Mouse (Mus musculus): Measurements from ENCODE around the gene Olfr799. TPM values are rescaled to one million over a fixed set of nuclear protein-coding genes. Genes with fewer than 3 reads are reported as not detected.

Gene Olfr799
- polyA plus RNA-seq (2015; fragmentation: Nextera tagmentation; extraction: Ambion mirVana): not detected in 2 replicates

GRCm38 (mm10) chr10:129637184-129637583 lies at the start of gene Olfr799:
Gene Olfr799, plus strand, starts transcription at chr10:129637484.
- Histone ChIP-seq H3K27me3 (ENCODE audit: control insufficient read depth, insufficient read depth, low read length) (no peaks in the 10 kb centered on the region), H3K4me3 (replicated peaks; ENCODE audit: low read length) (no peak within 1 kb of the TSS), H3K27ac (ENCODE audit: low read length) (no peak within 1 kb of the TSS), H3K9ac (ENCODE audit: low read length) (no peak within 1 kb of the TSS), H3K4me2 (ENCODE audit: low read depth, low read length) (no peak within 1 kb of the TSS), H3K36me3 (ENCODE audit: control insufficient read depth, insufficient read depth, low read length) (no peaks in the 10 kb centered on the region), H3K9me3 (replicated peaks; ENCODE audit: control insufficient read depth, low read length) (no peaks in the 10 kb centered on the region), H3K4me1 (ENCODE audit: control insufficient read depth, insufficient read depth, low read length) (no peaks in the 10 kb centered on the region)
- WGBS: 27% methylated on average over 1 of the region's 1 CpGs
- ATAC-seq (ENCODE audit: insufficient read depth, low FRiP score): no peak

DNA sequence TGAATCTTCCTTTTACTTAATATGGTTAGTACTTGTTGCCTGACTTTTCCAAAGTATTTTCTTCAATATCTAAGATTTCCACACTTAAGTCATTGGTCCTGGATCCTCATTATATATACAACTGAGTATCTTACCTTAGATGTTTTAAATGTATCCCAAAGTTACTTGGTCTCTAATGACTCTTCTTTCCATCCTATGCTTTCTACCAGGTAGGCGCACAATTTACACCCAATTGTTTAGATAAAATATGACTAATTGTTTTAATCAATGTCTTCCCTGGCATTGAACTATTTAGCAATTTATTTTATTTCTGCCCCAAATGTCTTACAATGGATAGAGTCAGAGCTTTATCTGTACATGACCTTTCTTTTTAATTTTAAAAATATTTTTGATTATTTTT lies 24.8 kb upstream of the Olfr799 start, which contains the start of gene Olfr796:
Gene Olfr796 (minus strand): TSS at position 101 of the 400 bp plus-strand sequence.
- Histone ChIP-seq H3K27me3 (ENCODE audit: control insufficient read depth, insufficient read depth, low read length) (no peaks in the 10 kb centered on the region), H3K4me2 (ENCODE audit: low read depth, low read length) (no peak within 1 kb of the TSS), H3K4me1 (ENCODE audit: control insufficient read depth, insufficient read depth, low read length) (no peaks in the 10 kb centered on the region), H3K9ac (ENCODE audit: low read length) (no peak within 1 kb of the TSS), H3K4me3 (replicated peaks; ENCODE audit: low read length) (no peak within 1 kb of the TSS), H3K36me3 (ENCODE audit: control insufficient read depth, insufficient read depth, low read length) (no peaks in the 10 kb centered on the region), H3K27ac (ENCODE audit: low read length) (no peak within 1 kb of the TSS), H3K9me3 (replicated peaks; ENCODE audit: control insufficient read depth, low read length) (no peaks in the 10 kb centered on the region)
- ATAC-seq (ENCODE audit: insufficient read depth, low FRiP score): no peak
- WGBS: 94% methylated on average over 1 of the region's 1 CpGs

DNA sequence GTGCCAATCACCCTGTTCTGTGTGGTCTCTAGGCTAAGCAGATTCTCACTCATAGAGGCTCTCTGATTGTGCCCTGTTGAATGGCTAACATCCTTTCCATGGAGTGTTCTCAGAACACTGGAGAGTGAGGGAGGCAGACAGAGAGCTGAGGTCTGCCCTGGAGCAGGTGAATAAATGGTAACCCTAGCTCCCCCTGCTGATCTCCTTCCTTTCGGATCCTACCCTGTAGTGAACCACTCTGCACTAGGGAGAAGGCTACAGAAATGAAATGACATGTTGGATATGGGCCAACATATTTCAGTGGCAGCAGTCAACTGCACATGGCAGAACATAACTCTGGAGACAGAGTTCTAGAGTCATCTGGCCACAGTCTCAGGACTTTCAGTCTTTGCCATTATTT lies 15.6 kb upstream of the Olfr799 start:
- H3K4me2 ChIP-seq (ENCODE audit: low read depth, low read length): no peak overlapping the region
- 19% methylated on average over 1 of the region's 1 CpGs for WGBS
- no peak; the same call in 1 of the 2 replicates for ATAC-seq (ENCODE audit: insufficient read depth, low FRiP score)

GRCm38 (mm10) chr10:129623251-129623650 lies 14.0 kb upstream of the Olfr799 start:
- Histone ChIP-seq H3K9me3 (replicated peaks; ENCODE audit: control insufficient read depth, low read length) (no peaks in the 10 kb centered on the region), H3K9ac (ENCODE audit: low read length) (no peak overlapping the region), H3K27ac (ENCODE audit: low read length) (no peak overlapping the region), H3K4me2 (ENCODE audit: low read depth, low read length) (no peak overlapping the region), H3K27me3 (ENCODE audit: control insufficient read depth, insufficient read depth, low read length) (no peaks in the 10 kb centered on the region), H3K4me1 (ENCODE audit: control insufficient read depth, insufficient read depth, low read length) (no peaks in the 10 kb centered on the region), H3K36me3 (ENCODE audit: control insufficient read depth, insufficient read depth, low read length) (no peaks in the 10 kb centered on the region), H3K4me3 (replicated peaks; ENCODE audit: low read length) (no peak overlapping the region)
- no peak for ATAC-seq (ENCODE audit: insufficient read depth, low FRiP score)

More for the DNA sequence above, 15.6 kb upstream of the Olfr799 start:
- no peak overlapping the region for H3K9ac ChIP-seq (ENCODE audit: low read length)
- no peaks in the 10 kb centered on the region for H3K36me3 ChIP-seq (ENCODE audit: control insufficient read depth, insufficient read depth, low read length)
- no peak overlapping the region for H3K27ac ChIP-seq (ENCODE audit: low read length)
- H3K4me1 ChIP-seq (ENCODE audit: control insufficient read depth, insufficient read depth, low read length): no peaks in the 10 kb centered on the region
- H3K4me3 ChIP-seq (replicated peaks; ENCODE audit: low read length): no peak overlapping the region
- no peaks in the 10 kb centered on the region for H3K9me3 ChIP-seq (replicated peaks; ENCODE audit: control insufficient read depth, low read length)
- no peaks in the 10 kb centered on the region for H3K27me3 ChIP-seq (ENCODE audit: control insufficient read depth, insufficient read depth, low read length)

DNA sequence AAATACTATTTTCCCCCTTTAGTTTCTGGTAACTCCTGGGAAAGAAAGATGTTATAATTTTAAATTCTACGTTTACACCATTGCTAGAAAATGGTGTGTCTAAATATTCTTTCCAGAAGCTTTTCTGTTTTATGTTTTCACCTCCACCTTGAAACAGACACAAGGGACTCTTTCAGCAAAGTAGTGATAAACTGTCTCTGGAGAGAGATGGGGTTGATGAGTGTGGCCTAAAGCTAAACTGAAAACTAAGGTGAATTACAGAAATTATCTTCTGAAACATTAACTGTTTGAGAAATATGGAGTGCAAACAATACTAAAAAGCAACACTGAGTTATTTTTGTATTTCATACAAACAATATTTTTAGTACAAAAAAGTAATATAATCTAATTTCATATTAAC lies 9.4 kb upstream of the Olfr799 start, which contains the start of gene Olfr798:
Gene Olfr798 (minus strand): TSS at position 101 of the 400 bp plus-strand sequence.
- ATAC-seq (ENCODE audit: insufficient read depth, low FRiP score): no peak
- 85% methylated on average over 1 of the region's 1 CpGs for WGBS

GRCm38 (mm10) chr10:129651763-129652162 lies 14.5 kb downstream of the Olfr799 start:
- Histone ChIP-seq H3K4me2 (ENCODE audit: low read depth, low read length) (no peak overlapping the region), H3K36me3 (ENCODE audit: control insufficient read depth, insufficient read depth, low read length) (no peaks in the 10 kb centered on the region), H3K9ac (ENCODE audit: low read length) (no peak overlapping the region), H3K4me1 (ENCODE audit: control insufficient read depth, insufficient read depth, low read length) (no peaks in the 10 kb centered on the region), H3K9me3 (replicated peaks; ENCODE audit: control insufficient read depth, low read length) (no peaks in the 10 kb centered on the region), H3K27ac (ENCODE audit: low read length) (no peak overlapping the region), H3K4me3 (replicated peaks; ENCODE audit: low read length) (no peak overlapping the region), H3K27me3 (ENCODE audit: control insufficient read depth, insufficient read depth, low read length) (no peaks in the 10 kb centered on the region)
- WGBS: 80% methylated on average over 1 of the region's 1 CpGs
- no peak for ATAC-seq (ENCODE audit: insufficient read depth, low FRiP score)

More for the DNA sequence above, 9.4 kb upstream of the Olfr799 start, which contains the start of gene Olfr798:
- H3K36me3 ChIP-seq (ENCODE audit: control insufficient read depth, insufficient read depth, low read length): no peaks in the 10 kb centered on the region
- no peak within 1 kb of the TSS for H3K9ac ChIP-seq (ENCODE audit: low read length)
- H3K4me1 ChIP-seq (ENCODE audit: control insufficient read depth, insufficient read depth, low read length): no peaks in the 10 kb centered on the region
- no peak within 1 kb of the TSS for H3K27ac ChIP-seq (ENCODE audit: low read length)
- H3K4me2 ChIP-seq (ENCODE audit: low read depth, low read length): no peak within 1 kb of the TSS
- H3K4me3 ChIP-seq (replicated peaks; ENCODE audit: low read length): no peak within 1 kb of the TSS
- H3K9me3 ChIP-seq (replicated peaks; ENCODE audit: control insufficient read depth, low read length): no peaks in the 10 kb centered on the region
- no peaks in the 10 kb centered on the region for H3K27me3 ChIP-seq (ENCODE audit: control insufficient read depth, insufficient read depth, low read length)

DNA sequence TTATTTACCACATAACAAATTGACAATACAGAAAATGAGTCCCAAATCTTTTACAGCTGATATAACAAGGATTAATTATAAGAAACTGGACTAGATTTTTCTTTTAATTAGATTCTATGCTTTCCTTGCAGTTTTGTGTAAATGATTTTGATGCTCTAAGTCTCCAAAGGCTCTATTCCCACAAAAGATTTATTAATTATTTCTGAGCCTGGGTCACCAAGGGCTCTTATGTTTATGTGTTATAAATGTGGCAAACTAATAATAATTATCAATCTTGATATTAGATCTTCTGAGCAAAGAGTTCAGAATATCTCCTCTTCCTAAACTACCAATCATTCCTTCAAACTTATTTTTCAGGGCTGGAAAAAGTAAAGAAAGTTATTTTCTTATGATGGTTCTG lies 20.1 kb downstream of the Olfr799 start, which contains the start of gene Olfr800:
Gene Olfr800 (plus strand): TSS at position 301 of the 400 bp plus-strand sequence.
- H3K27me3 ChIP-seq (ENCODE audit: control insufficient read depth, insufficient read depth, low read length): no peaks in the 10 kb centered on the region
- no peak within 1 kb of the TSS for H3K27ac ChIP-seq (ENCODE audit: low read length)
- no peaks in the 10 kb centered on the region for H3K36me3 ChIP-seq (ENCODE audit: control insufficient read depth, insufficient read depth, low read length)
- H3K4me2 ChIP-seq (ENCODE audit: low read depth, low read length): no peak within 1 kb of the TSS
- H3K9ac ChIP-seq (ENCODE audit: low read length): no peak within 1 kb of the TSS
- no peak within 1 kb of the TSS for H3K4me3 ChIP-seq (replicated peaks; ENCODE audit: low read length)
- H3K9me3 ChIP-seq (replicated peaks; ENCODE audit: control insufficient read depth, low read length): no peaks in the 10 kb centered on the region
- no peak for ATAC-seq (ENCODE audit: insufficient read depth, low FRiP score)
- no peaks in the 10 kb centered on the region for H3K4me1 ChIP-seq (ENCODE audit: control insufficient read depth, insufficient read depth, low read length)

DNA sequence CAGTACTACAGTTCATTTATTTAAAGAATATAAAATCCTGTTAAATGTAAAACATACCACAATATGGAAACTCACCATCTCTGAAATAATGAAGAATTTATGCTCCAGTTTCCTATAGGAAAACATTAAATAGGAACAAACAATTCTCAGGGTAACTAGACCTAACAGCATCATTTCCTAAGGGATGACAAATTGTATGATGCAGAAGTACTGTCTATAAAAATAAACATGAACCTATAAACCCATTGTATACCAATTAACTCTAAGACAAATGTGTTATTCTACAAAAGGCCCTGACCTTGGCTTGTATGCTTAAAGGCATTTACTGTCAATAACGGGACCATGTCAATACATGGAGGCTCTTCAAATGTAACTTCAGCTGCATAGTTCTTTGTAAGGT lies 36.5 kb downstream of the Olfr799 start, which contains the start of gene Olfr801:
Gene Olfr801 (minus strand): TSS at position 101 of the 400 bp plus-strand sequence.
- no peaks in the 10 kb centered on the region for H3K9me3 ChIP-seq (replicated peaks; ENCODE audit: control insufficient read depth, low read length)
- no peak within 1 kb of the TSS for H3K4me3 ChIP-seq (replicated peaks; ENCODE audit: low read length)
- no peaks in the 10 kb centered on the region for H3K4me1 ChIP-seq (ENCODE audit: control insufficient read depth, insufficient read depth, low read length)
- 58% methylated on average over 1 of the region's 1 CpGs for WGBS
- no peak for ATAC-seq (ENCODE audit: insufficient read depth, low FRiP score)
- no peak within 1 kb of the TSS for H3K27ac ChIP-seq (ENCODE audit: low read length)
- H3K27me3 ChIP-seq (ENCODE audit: control insufficient read depth, insufficient read depth, low read length): no peaks in the 10 kb centered on the region
- H3K4me2 ChIP-seq (ENCODE audit: low read depth, low read length): no peak within 1 kb of the TSS
- H3K9ac ChIP-seq (ENCODE audit: low read length): no peak within 1 kb of the TSS
- no peaks in the 10 kb centered on the region for H3K36me3 ChIP-seq (ENCODE audit: control insufficient read depth, insufficient read depth, low read length)

DNA sequence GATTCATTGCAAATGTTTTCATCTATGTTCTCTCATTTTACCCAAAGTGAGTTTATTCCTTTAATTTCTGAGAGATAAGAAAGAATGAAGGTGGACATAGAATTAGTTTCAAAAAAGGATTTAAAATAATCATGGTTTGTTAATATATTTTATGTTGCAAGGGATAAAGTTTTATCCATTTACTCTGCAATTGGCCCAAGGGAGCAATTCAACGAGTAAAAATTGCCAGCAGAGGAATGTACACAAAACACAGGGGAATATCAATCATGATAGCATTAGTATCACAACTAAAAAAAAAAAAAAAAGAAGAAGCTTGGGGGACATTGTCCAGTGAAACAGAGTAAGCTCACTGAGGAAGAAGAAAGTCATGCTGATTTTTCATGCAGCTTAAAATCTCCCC lies 50.8 kb downstream of the Olfr799 start, which contains the start of gene Olfr802:
Gene Olfr802 (minus strand): TSS at position 101 of the 400 bp plus-strand sequence.
- H3K9me3 ChIP-seq (replicated peaks; ENCODE audit: control insufficient read depth, low read length): no peaks in the 10 kb centered on the region
- no peak within 1 kb of the TSS for H3K27ac ChIP-seq (ENCODE audit: low read length)
- no peak within 1 kb of the TSS for H3K4me2 ChIP-seq (ENCODE audit: low read depth, low read length)
- ATAC-seq (ENCODE audit: insufficient read depth, low FRiP score): no peak
- WGBS: 30% methylated on average over 1 of the region's 1 CpGs
- no peak within 1 kb of the TSS for H3K9ac ChIP-seq (ENCODE audit: low read length)
- H3K4me1 ChIP-seq (ENCODE audit: control insufficient read depth, insufficient read depth, low read length): no peaks in the 10 kb centered on the region
- H3K4me3 ChIP-seq (replicated peaks; ENCODE audit: low read length): no peak within 1 kb of the TSS
- H3K36me3 ChIP-seq (ENCODE audit: control insufficient read depth, insufficient read depth, low read length): no peaks in the 10 kb centered on the region
- H3K27me3 ChIP-seq (ENCODE audit: control insufficient read depth, insufficient read depth, low read length): no peaks in the 10 kb centered on the region
